Mouse (Mus musculus) embryonic facial prominence, embryonic 11.5 days (tissue): ENCODE measurements at regions not wholly inside any gene's neighbourhood (a gene's known extent, or its start where the extent isn't known, plus 50 kb on each side); places are given as distances from the start of the nearest gene placed in this dataset.

Experiments used
- ATAC-seq: fragments of 200-750 bp; cut with Nextera tagmentation; replicated peaks from 2 replicates; pipeline ENCODE4 v1.8.0; 2017; ENCODE audit warnings: low read depth; ENCODE audit not compliant: insufficient number of reproducible peaks, low FRiP score, low TSS enrichment
- DNase-seq: peaks from one replicate; pipeline ENCODE4 v3.0.0-alpha.2; 2015; ENCODE audit warnings: low spot score
- H3K27ac ChIP-seq: fragments of 300-500 bp; sonication (generic); replicated peaks from 2 replicates; pipeline ENCODE4 v1.5.1; 2014; ENCODE audit warnings: mild to moderate bottlenecking, low read depth, low read length, control low read depth
- H3K27me3 ChIP-seq: fragments of 300-500 bp; sonication (generic); 2 replicates; pipeline ENCODE4 v1.6.1; 2014; ENCODE audit warnings: mild to moderate bottlenecking, low read length, moderate library complexity, mixed read lengths; ENCODE audit not compliant: control insufficient read depth, insufficient read depth
- H3K36me3 ChIP-seq: fragments of 300-500 bp; sonication (generic); replicated peaks from 2 replicates; pipeline ENCODE4 v1.6.1; 2014; ENCODE audit warnings: low read depth, mild to moderate bottlenecking, low read length, moderate library complexity, mixed read lengths; ENCODE audit not compliant: control insufficient read depth, insufficient read depth
- H3K4me1 ChIP-seq: fragments of 300-500 bp; sonication (generic); 2 replicates; pipeline ENCODE4 v1.6.1; 2014; ENCODE audit warnings: low read length, mixed read lengths; ENCODE audit not compliant: control insufficient read depth, insufficient read depth
- H3K4me2 ChIP-seq: fragments of 300-500 bp; sonication (generic); 2 replicates; pipeline ENCODE4 v1.6.1; 2014; ENCODE audit warnings: low read depth, mild to moderate bottlenecking, control low read depth, low read length, moderate library complexity
- H3K4me3 ChIP-seq: fragments of 300-500 bp; sonication (generic); 2 replicates; pipeline ENCODE4 v1.5.1; 2014; ENCODE audit warnings: low read depth, low read length, control low read depth
- H3K9ac ChIP-seq: fragments of 300-500 bp; sonication (generic); replicated peaks from 2 replicates; pipeline ENCODE4 v1.6.1; 2014; ENCODE audit warnings: mild to moderate bottlenecking, control low read depth, low read length
- H3K9me3 ChIP-seq: fragments of 300-500 bp; sonication (generic); replicated peaks from 2 replicates; pipeline ENCODE4 v1.6.1; 2016; ENCODE audit warnings: mild to moderate bottlenecking, low read length, inconsistent platforms, mixed read lengths; ENCODE audit not compliant: control insufficient read depth
- WGBS: fragments of 180-500 bp; shearing (Covaris S2); extraction: QIAGEN DNeasy Blood & Tissue Kit; methylation state at CpG from one replicate; pipeline ENCODE4 v1.1.7; 2014; 5-methylcytosine and 5-hydroxymethylcytosine counted together

DNA sequence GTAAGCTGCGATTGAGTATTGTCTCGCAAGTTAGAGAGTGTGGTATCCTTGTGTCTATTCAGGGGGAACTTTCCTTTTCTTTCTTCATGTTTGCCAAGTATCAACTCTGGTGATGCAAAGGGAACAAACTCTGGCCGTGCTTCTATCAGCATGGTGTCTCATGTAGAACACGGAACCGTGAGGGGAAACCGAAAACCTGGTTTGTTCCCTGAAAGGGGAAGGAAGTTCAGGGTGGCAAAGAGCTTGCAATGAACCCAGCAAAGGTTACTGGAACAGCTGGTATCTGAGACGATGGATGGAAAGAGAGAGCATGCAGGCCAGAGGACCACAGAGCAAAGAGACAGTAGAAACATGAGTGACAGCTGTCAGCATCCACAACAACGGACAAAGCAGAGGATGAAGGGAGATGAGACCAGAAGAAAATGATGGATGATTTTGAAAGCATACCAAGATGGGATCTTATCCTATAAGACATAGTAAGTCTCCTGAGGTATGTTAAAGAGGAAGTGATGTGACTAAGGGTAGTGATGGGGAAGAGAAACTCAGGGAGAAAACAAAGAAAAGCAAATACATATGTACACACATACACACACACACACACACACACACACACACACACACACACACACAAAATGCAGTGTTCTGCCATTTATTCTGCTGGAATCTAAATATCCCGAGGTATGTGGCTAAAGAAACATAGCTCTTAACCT is 199.8 kb upstream of the Peli2 start:
- ATAC-seq (no peak), DNase-seq (no peak)
- WGBS = 89% methylated on average over 9 of the region's 9 CpGs
- Histone ChIP-seq H3K9me3 (no peaks in the 10 kb centered on the region), H3K27ac (no peak overlapping the region), H3K4me3 (no peak overlapping the region), H3K36me3 (no peaks in the 10 kb centered on the region), H3K4me1 (no peaks in the 10 kb centered on the region), H3K4me2 (no peak overlapping the region), H3K9ac (no peak overlapping the region), H3K27me3 (no peaks in the 10 kb centered on the region)

DNA sequence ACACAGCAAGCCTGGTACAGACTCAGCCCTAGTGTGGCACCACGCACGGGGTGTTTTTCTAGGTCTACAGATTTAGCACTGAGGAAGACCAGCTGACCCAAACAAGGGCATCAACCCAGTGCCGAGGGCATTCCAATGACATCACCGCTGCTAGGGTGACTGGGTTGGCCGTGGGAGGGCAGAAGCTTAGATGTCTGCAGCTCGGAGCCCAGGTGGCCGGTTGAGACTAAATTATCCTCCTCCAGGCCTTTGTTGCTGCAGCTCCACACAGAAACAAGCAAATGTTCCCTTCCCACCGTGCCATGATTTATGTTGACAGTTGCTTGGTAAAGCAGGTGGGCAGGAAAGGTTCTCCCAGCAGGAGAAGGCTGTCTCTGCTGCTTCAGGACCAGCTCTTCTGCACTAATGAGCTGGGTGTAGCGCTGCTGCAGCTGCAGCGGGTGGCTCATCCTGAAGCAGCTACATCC is 198.8 kb upstream of the Peli2 start:
- Histone ChIP-seq H3K9ac (no peak overlapping the region), H3K4me3 (no peak overlapping the region), H3K27me3 (no peaks in the 10 kb centered on the region), H3K27ac (no peak overlapping the region), H3K4me1 (no peaks in the 10 kb centered on the region), H3K4me2 (no peak overlapping the region), H3K36me3 (no peaks in the 10 kb centered on the region), H3K9me3 (no peaks in the 10 kb centered on the region)
- ATAC-seq (no peak), DNase-seq (no peak)
- WGBS = 61% methylated on average over 10 of the region's 10 CpGs

DNA sequence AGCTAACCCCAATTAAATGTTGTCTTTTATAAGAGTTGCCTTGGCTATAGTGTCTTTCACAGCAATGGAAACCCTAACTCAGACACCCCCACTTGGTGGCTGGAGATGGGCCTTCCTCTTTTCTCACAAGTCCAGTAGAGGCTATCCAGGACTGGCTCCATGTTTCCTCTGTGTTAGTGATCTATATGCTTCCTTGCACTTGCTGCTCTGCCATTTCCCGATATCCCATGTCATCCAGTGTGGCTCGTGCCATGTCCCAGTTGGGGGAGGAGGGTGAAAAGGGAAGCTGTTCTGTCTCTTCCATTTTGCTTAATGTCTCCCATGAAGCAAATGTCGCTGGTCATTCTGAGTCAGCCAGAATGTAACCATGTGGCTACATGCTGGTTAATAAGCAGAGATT is 194.2 kb upstream of the Peli2 start:
- Histone ChIP-seq H3K4me1 (no peaks in the 10 kb centered on the region), H3K36me3 (no peaks in the 10 kb centered on the region), H3K9ac (no peak overlapping the region), H3K4me3 (no peak overlapping the region), H3K4me2 (no peak overlapping the region), H3K9me3 (no peaks in the 10 kb centered on the region), H3K27ac (no peak overlapping the region), H3K27me3 (no peaks in the 10 kb centered on the region)
- no peak for DNase-seq
- 88% methylated on average over 3 of the region's 3 CpGs for WGBS
- no peak for ATAC-seq

DNA sequence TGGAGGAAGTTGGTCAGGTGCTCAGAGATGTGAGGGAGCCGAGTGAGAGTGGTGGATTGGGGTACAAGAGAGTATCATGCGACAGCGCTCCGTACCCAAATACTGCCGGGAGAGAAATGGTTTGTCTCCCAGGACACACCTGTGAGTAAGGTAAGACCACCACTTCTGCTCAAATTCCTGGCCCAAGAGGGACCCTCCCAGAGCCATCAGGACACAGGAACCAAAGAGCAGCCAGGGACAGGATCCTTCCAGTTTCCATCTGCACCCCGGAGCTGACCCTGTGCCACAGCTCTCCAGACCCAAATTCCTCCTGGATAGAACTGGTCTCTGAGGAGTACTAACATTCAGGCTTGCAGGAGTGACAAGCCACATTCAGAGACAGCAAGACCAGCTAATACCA is 185.2 kb upstream of the Peli2 start:
- Histone ChIP-seq H3K4me3 (no peak overlapping the region), H3K27ac (no peak overlapping the region), H3K4me1 (no peaks in the 10 kb centered on the region; the same call in 1 of the 2 replicates), H3K36me3 (no peaks in the 10 kb centered on the region), H3K4me2 (no peak overlapping the region), H3K9ac (no peak overlapping the region), H3K27me3 (no peaks in the 10 kb centered on the region), H3K9me3 (no peaks in the 10 kb centered on the region)
- no peak for ATAC-seq
- 96% methylated on average over 6 of the region's 6 CpGs for WGBS
- DNase-seq = no peak

DNA sequence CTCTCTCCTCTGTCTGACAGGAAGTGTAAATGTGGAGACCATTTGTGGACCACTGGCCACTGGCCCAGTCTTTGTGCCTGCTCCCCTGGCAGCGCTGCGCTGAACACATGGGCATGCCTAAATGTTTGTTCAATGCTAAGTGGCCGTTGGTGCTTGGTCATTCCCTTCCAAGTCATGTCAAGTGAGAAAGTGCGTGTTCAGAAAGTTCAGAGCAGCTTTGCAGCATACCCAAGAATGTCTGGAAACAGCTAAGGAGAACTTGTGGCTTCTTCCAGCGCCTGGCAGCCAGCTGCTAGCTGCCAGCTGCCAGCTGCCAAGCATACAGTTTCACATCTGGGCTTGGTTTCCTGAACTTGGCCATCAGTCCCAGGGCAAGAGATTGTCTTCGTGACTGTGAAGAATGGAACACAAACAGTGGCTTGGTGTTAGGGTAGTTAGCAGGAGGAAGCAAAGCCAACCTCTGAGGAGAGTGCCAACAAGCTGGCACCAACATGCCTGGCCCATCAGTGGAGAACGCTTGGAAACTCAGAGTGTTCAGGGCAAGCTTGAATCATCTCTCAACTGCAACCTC is 183.5 kb upstream of the Peli2 start:
- 81% methylated on average over 7 of the region's 7 CpGs for WGBS
- H3K27ac ChIP-seq = no peak overlapping the region
- DNase-seq = no peak

DNA sequence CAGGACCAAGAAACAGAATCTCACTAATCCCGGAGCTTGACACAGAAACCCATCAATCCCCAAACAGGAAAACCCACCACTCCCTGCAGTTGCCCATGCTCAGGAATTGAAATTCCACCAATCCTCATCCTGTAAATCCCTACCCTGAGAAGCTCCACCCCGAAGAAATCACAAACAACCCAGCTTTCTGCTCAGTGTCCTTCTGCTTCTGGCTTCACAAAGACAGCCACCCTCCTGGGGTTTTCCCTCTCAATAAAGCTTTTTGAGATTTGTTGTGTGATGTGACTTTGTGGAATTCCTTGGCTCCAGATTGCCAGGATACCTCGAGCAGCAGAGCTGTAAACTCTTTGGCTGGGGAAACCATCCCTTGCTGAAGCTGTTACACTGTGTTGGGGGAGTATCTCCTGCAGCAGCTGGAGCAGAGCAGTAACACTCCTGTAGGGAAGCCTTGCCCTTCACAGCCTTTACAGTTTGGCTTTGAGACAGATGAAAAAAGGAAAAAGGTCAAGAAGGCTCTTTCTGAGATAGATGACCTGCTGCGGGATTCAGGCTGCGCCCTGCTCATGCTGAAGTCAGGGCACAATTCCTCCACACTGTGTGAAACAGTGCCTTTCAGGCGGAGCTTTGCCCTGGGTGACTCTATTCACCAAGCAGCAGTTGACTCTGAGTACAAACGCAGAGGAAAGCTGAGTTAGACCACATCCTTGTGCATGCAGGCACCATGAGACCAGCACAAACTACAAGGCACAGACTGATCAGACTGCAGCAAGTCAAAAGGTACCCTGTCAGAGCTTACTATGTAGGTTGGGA is 180.6 kb upstream of the Peli2 start:
- no peak for DNase-seq
- Histone ChIP-seq H3K9ac (no peak overlapping the region), H3K4me3 (no peak overlapping the region), H3K4me2 (no peak overlapping the region), H3K27me3 (no peaks in the 10 kb centered on the region), H3K9me3 (no peaks in the 10 kb centered on the region), H3K27ac (no peak overlapping the region), H3K4me1 (no peaks in the 10 kb centered on the region; the same call in 1 of the 2 replicates), H3K36me3 (no peaks in the 10 kb centered on the region)
- 54% methylated on average over 7 of the region's 7 CpGs for WGBS
- ATAC-seq = no peak

More for the DNA sequence above, 183.5 kb upstream of the Peli2 start:
- H3K36me3 ChIP-seq = no peaks in the 10 kb centered on the region
- no peaks in the 10 kb centered on the region for H3K27me3 ChIP-seq
- H3K4me3 ChIP-seq = no peak overlapping the region
- ATAC-seq = no peak
- no peaks in the 10 kb centered on the region; the same call in 1 of the 2 replicates for H3K4me1 ChIP-seq
- H3K4me2 ChIP-seq = no peak overlapping the region
- H3K9me3 ChIP-seq = no peaks in the 10 kb centered on the region
- no peak overlapping the region for H3K9ac ChIP-seq

DNA sequence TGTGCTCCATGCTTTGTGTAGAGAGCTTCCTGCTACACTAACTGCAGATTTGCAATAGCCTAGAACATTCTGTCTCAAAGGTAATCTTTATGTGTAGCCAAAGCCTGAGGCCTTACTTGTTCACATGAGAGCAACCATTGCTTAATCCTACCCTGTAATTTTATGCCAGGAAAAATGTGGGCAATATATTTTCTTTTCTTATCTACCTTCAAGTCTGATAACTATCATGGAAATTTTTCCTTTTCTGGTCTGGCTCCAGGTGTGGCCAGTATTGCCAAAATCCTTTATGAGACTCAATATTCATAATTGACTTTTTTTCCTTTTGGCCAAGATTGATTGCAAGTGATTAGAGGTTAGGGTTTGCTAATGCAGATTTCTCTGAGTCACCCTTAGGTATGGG is 178.0 kb upstream of the Peli2 start:
- Histone ChIP-seq H3K9ac (no peak overlapping the region), H3K36me3 (no peaks in the 10 kb centered on the region), H3K4me3 (no peak overlapping the region), H3K4me1 (no peaks in the 10 kb centered on the region; the same call in 1 of the 2 replicates), H3K27ac (no peak overlapping the region), H3K9me3 (no peaks in the 10 kb centered on the region), H3K4me2 (no peak overlapping the region), H3K27me3 (no peaks in the 10 kb centered on the region)
- ATAC-seq = no peak
- no peak for DNase-seq

DNA sequence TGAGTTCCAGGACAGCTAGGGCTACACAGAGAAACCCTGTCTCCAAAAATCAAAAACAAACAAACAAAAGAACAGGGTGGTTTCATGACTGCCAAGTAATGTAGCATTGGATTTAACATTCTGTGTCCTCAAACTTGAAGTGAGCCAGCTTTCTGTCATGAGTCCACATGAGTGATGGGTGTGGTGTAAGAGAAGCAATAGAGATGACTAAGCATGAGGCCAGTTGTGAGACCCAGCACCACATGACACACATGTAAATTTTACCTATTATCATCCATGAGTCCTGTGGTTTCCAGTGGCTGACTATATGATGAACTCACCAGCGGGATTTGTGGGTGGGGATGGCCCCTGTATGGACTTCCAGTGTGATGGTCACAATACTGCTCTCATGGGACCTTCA is 176.0 kb upstream of the Peli2 start:
- Histone ChIP-seq H3K4me3 (no peak overlapping the region), H3K27me3 (no peaks in the 10 kb centered on the region), H3K4me1 (no peaks in the 10 kb centered on the region; the same call in 1 of the 2 replicates), H3K27ac (no peak overlapping the region), H3K4me2 (no peak overlapping the region), H3K9me3 (no peaks in the 10 kb centered on the region), H3K36me3 (no peaks in the 10 kb centered on the region), H3K9ac (no peak overlapping the region)
- ATAC-seq (no peak), DNase-seq (no peak)
- 79% methylated on average over 1 of the region's 1 CpGs for WGBS
